In the genomic region with DNA sequence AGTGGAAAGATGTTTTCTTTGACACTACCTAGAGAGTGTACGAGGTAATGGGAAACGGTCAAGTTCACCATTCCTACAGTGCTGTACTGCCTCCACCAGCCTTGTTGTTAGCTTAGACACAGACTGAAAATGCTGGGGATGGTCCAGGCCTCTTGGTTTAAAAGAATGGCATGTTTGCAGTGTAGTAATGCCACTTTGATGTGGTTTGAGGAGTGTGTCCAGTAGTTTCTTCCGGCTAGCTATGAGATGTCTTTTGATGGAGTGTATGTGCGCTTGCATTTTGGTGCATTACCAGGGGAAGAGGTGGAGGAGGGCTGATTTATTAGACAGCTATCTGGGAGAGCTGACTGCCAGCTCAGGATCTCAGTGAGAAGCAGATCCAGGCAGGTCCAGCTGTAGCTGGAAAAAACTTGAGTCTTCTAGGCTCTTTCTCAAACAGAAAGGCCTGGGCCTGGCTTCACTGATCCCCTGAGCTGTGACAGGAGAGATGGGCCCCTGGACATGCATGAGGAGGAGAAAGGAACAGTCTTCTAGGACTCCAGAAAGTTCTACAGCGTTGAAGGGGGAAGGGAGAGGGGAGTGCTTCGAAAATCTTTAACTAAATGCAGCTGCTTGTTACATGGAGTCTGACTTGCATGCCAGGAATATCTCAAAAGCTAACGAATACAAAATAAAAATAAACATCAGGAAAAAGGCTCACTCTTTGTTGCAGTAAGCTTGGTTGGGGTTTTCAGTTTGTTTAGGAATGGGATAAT, we compare ENCODE assay signal across 12 mouse cellular contexts. TPM values are rescaled to one million over a fixed set of nuclear protein-coding genes. Genes with fewer than 3 reads are reported as not detected.
DNase-seq lines count a peak whose midpoint lies in the region; ATAC-seq lines count a peak whose summit lies in the region.
"Had no signal": no experiment of that assay in that cellular context is flagged by ENCODE, and none has a peak within 500 bp of the region (broad histone marks: within the 10 kb centered on the region; RNA-seq: fewer than 3 reads in every experiment).

No protein-coding gene starts in this region.

- 76% methylated on average over 7 of the region's 7 CpGs for WGBS in forebrain, embryonic 10.5 days
- 79% methylated on average over 7 of the region's 7 CpGs for WGBS in forebrain, embryonic 15.5 days
- WGBS in lung, embryonic 16.5 days = 20% methylated on average over 7 of the region's 7 CpGs
- 80% methylated on average over 7 of the region's 7 CpGs for WGBS in midbrain, embryonic 16.5 days
- WGBS in forebrain, embryonic 12.5 days = 80% methylated on average over 7 of the region's 7 CpGs

- no peak for ATAC-seq in forebrain, embryonic 15.5 days (replicated peaks)
- peak; percentile 56 for ATAC-seq in lung, embryonic 16.5 days (ENCODE audit: low read depth)
- ATAC-seq in midbrain, embryonic 16.5 days = no peak
- ATAC-seq in forebrain, embryonic 12.5 days (ENCODE audit: low FRiP score) = no peak

- no peak overlapping the region for H3K9ac ChIP-seq in forebrain, embryonic 15.5 days (replicated peaks)
- peak overlapping the region; percentile 25 for H3K9ac ChIP-seq in lung, embryonic 16.5 days (ENCODE audit: low read length)
- no peak overlapping the region for H3K9ac ChIP-seq in midbrain, embryonic 16.5 days (ENCODE audit: low read depth, low read length)
- no peak overlapping the region for H3K9ac ChIP-seq in forebrain, embryonic 12.5 days

- no peaks in the 10 kb centered on the region for H3K36me3 ChIP-seq in forebrain, embryonic 10.5 days (replicated peaks)
- no peaks in the 10 kb centered on the region for H3K36me3 ChIP-seq in forebrain, embryonic 15.5 days
- H3K36me3 ChIP-seq in lung, embryonic 16.5 days (ENCODE audit: control insufficient read depth, insufficient read depth, low read length) = no peaks in the 10 kb centered on the region
- no peaks in the 10 kb centered on the region for H3K36me3 ChIP-seq in midbrain, embryonic 16.5 days (ENCODE audit: control insufficient read depth, insufficient read depth, low read length)
- H3K36me3 ChIP-seq in forebrain, embryonic 12.5 days (replicated peaks) = no peaks in the 10 kb centered on the region

- no peak overlapping the region for H3K4me2 ChIP-seq in forebrain, embryonic 15.5 days (replicated peaks)
- H3K4me2 ChIP-seq in lung, embryonic 16.5 days (ENCODE audit: low read depth, low read length) = peak overlapping the region; percentile 1
- H3K4me2 ChIP-seq in midbrain, embryonic 16.5 days (ENCODE audit: low read length) = no peak overlapping the region
- H3K4me2 ChIP-seq in forebrain, embryonic 12.5 days = no peak overlapping the region

- H3K4me1 ChIP-seq in forebrain, embryonic 10.5 days = peaks cover 62% of the 10 kb centered on the region
- peaks cover 9% of the 10 kb centered on the region for H3K4me1 ChIP-seq in forebrain, embryonic 15.5 days
- H3K4me1 ChIP-seq in lung, embryonic 16.5 days (replicated peaks; ENCODE audit: control insufficient read depth, insufficient read depth, low read length) = peaks cover 60% of the 10 kb centered on the region
- H3K4me1 ChIP-seq in midbrain, embryonic 16.5 days (ENCODE audit: control insufficient read depth, insufficient read depth, low read length) = peaks cover 7% of the 10 kb centered on the region; the same call in 1 of the 2 replicates
- H3K4me1 ChIP-seq in forebrain, embryonic 12.5 days = peaks cover 15% of the 10 kb centered on the region

- H3K4me3 ChIP-seq in forebrain, embryonic 10.5 days = no peak overlapping the region
- no peak overlapping the region for H3K4me3 ChIP-seq in forebrain, embryonic 15.5 days
- no peak overlapping the region for H3K4me3 ChIP-seq in lung, embryonic 16.5 days (ENCODE audit: low read length)
- no peak overlapping the region for H3K4me3 ChIP-seq in midbrain, embryonic 16.5 days (ENCODE audit: low read depth, low read length)
- no peak overlapping the region for H3K4me3 ChIP-seq in forebrain, embryonic 12.5 days (replicated peaks)

- no peak for DNase-seq in forebrain, embryonic 10.5 days (ENCODE audit: extremely low spot score, low spot score)
- no peak for DNase-seq in lung, postnatal 14 days
- DNase-seq in kidney, postnatal 10 days = peak; percentile 39
- DNase-seq in yolk sac, embryonic 10.5 days (ENCODE audit: low spot score) = peak; percentile 19
- DNase-seq: adrenal gland, adult 2 months; B cell, adult 2 months; cerebellum, adult 18-20 months had no signal

- H3K27ac ChIP-seq in forebrain, embryonic 10.5 days = peak overlapping the region; percentile 0; the same call in 1 of the 2 replicates
- no peak overlapping the region for H3K27ac ChIP-seq in forebrain, embryonic 15.5 days (replicated peaks)
- H3K27ac ChIP-seq in lung, embryonic 16.5 days (ENCODE audit: low read length) = peak overlapping the region; percentile 92
- no peak overlapping the region for H3K27ac ChIP-seq in midbrain, embryonic 16.5 days (ENCODE audit: low read length)
- H3K27ac ChIP-seq in forebrain, embryonic 12.5 days = no peak overlapping the region
- H3K27ac ChIP-seq: macrophage had no signal

- no peaks in the 10 kb centered on the region for H3K9me3 ChIP-seq in forebrain, embryonic 10.5 days
- H3K9me3 ChIP-seq in forebrain, embryonic 15.5 days = peaks cover 4% of the 10 kb centered on the region; the same call in 1 of the 2 replicates
- no peaks in the 10 kb centered on the region for H3K9me3 ChIP-seq in lung, embryonic 16.5 days (ENCODE audit: control insufficient read depth, low read length)
- H3K9me3 ChIP-seq in midbrain, embryonic 16.5 days (replicated peaks; ENCODE audit: control insufficient read depth, low read length, poor library complexity, severe bottlenecking) = no peaks in the 10 kb centered on the region
- H3K9me3 ChIP-seq in forebrain, embryonic 12.5 days = no peaks in the 10 kb centered on the region

- H3K27me3 ChIP-seq in forebrain, embryonic 10.5 days (ENCODE audit: poor library complexity, severe bottlenecking) = peaks cover 27% of the 10 kb centered on the region
- peaks cover 17% of the 10 kb centered on the region for H3K27me3 ChIP-seq in forebrain, embryonic 15.5 days
- no peaks in the 10 kb centered on the region for H3K27me3 ChIP-seq in lung, embryonic 16.5 days (ENCODE audit: control insufficient read depth, insufficient read depth, low read depth, low read length)
- H3K27me3 ChIP-seq in midbrain, embryonic 16.5 days (ENCODE audit: control insufficient read depth, insufficient read depth, low read depth, low read length) = peaks cover 7% of the 10 kb centered on the region; the same call in 1 of the 2 replicates
- peaks cover 22% of the 10 kb centered on the region for H3K27me3 ChIP-seq in forebrain, embryonic 12.5 days

RNA-seq across cellular contexts. Expression of a gene that starts 5.7 kb away (rescaled TPM):
- 7.0 and 7.1 TPM in 2 replicates for polyA plus RNA-seq in forebrain, embryonic 10.5 days (2016; fragmentation: Nextera tagmentation; extraction: Ambion mirVana)
- polyA plus RNA-seq in forebrain, embryonic 15.5 days (2015; fragmentation: Nextera tagmentation; extraction: Ambion mirVana) = 0.76 and 0.97 TPM in 2 replicates
- polyA plus RNA-seq in lung, embryonic 16.5 days (2015; fragmentation: Nextera tagmentation; extraction: Ambion mirVana) = 11.7 and 13.0 TPM in 2 replicates
- polyA plus RNA-seq in midbrain, embryonic 16.5 days (2015; fragmentation: Nextera tagmentation; extraction: Ambion mirVana) = 0.83 and 0.84 TPM in 2 replicates
- polyA plus RNA-seq in forebrain, embryonic 12.5 days (2016; fragmentation: Nextera tagmentation; extraction: Ambion mirVana) = 2.9 and 4.6 TPM in 2 replicates
- polyA plus RNA-seq: macrophage had no signal

Comparison
In these comparisons a context has a peak if more than half of its experiments do, and no peak if none do; other contexts are left out.
1. H3K27ac ChIP-seq: peak in forebrain, embryonic 10.5 days (single experiment) and lung, embryonic 16.5 days (single experiment); none in forebrain, embryonic 15.5 days (single experiment), midbrain, embryonic 16.5 days (single experiment) and forebrain, embryonic 12.5 days (single experiment).
2. DNase-seq: peak in kidney, postnatal 10 days (single experiment) and yolk sac, embryonic 10.5 days (single experiment); none in forebrain, embryonic 10.5 days (single experiment) and lung, postnatal 14 days (single experiment).